Mouse (Mus musculus) olfactory bulb, adult 2 months (tissue): Measurements from ENCODE around the gene A030005K14Rik.

ENCODE experiments used
- CTCF ChIP-seq: fragments of 200-500 bp; IDR thresholded peaks from 2 replicates; pipeline ENCODE4 v1.5.1; 2012; ENCODE audit warnings: low read depth, mild to moderate bottlenecking, low read length, moderate library complexity; ENCODE audit not compliant: insufficient read depth
- POLR2A ChIP-seq: fragments of 200-500 bp; IDR thresholded peaks from 2 replicates; pipeline ENCODE4 v1.6.1; 2012; ENCODE audit warnings: mild to moderate bottlenecking, low read depth, low read length, moderate library complexity; ENCODE audit not compliant: insufficient read depth

GRCm38 (mm10) chr1:83064851-83065250 lies 5.7 kb upstream of the A030005K14Rik start:
- TF ChIP-seq CTCF = no peak
- no peak for TF ChIP-seq POLR2A
